Mouse (Mus musculus) intestine, embryonic 14.5 days (tissue): Measurements from ENCODE around the gene Msh4. TPM values are rescaled to one million over a fixed set of nuclear protein-coding genes. Genes with fewer than 3 reads are reported as not detected.

Experiments
- ATAC-seq: fragments of 200-750 bp; cut with Nextera tagmentation; replicated peaks from 2 replicates; pipeline ENCODE4 v1.8.0; 2017; ENCODE audit warnings: low read depth, moderate number of reproducible peaks, moderate TSS enrichment, moderate library complexity; ENCODE audit not compliant: low FRiP score, low TSS enrichment
- DNase-seq: peaks from one replicate; pipeline ENCODE4 v3.0.0-alpha.2; 2018; ENCODE audit warnings: low spot score
- H3K27ac ChIP-seq: fragments of 300-500 bp; sonication (generic); 2 replicates; pipeline ENCODE4 v1.5.1; 2014; ENCODE audit warnings: low read depth, mild to moderate bottlenecking, control low read depth
- H3K27me3 ChIP-seq: fragments of 300-500 bp; sonication (generic); replicated peaks from 2 replicates; pipeline ENCODE4 v1.6.1; 2014; ENCODE audit warnings: low read length, control low read depth; ENCODE audit not compliant: control insufficient read depth, insufficient read depth
- H3K36me3 ChIP-seq: fragments of 300-500 bp; sonication (generic); 2 replicates; pipeline ENCODE4 v1.6.1; 2014; ENCODE audit warnings: low read length, control low read depth; ENCODE audit not compliant: control insufficient read depth, insufficient read depth
- H3K4me1 ChIP-seq: fragments of 300-500 bp; sonication (generic); replicated peaks from 2 replicates; pipeline ENCODE4 v1.6.1; 2014; ENCODE audit warnings: low read length, control low read depth, mixed read lengths; ENCODE audit not compliant: control insufficient read depth, insufficient read depth
- H3K4me2 ChIP-seq: fragments of 300-500 bp; sonication (generic); 2 replicates; pipeline ENCODE4 v1.6.1; 2014; ENCODE audit warnings: low read length
- H3K4me3 ChIP-seq: fragments of 300-500 bp; sonication (generic); 2 replicates; pipeline ENCODE4 v1.5.1; 2014; ENCODE audit warnings: low read depth, low read length, control low read depth, mixed read lengths
- H3K9ac ChIP-seq: fragments of 300-500 bp; sonication (generic); 2 replicates; pipeline ENCODE4 v1.6.1; 2014; ENCODE audit warnings: mild to moderate bottlenecking, low read length
- H3K9me3 ChIP-seq: fragments of 300-500 bp; sonication (generic); 2 replicates; pipeline ENCODE4 v1.6.1; 2016; ENCODE audit warnings: low read length, control low read depth; ENCODE audit not compliant: control insufficient read depth
- whole genome bisulfite sequencing: fragments of 180-500 bp; shearing (Covaris S2); extraction: QIAGEN DNeasy Blood & Tissue Kit; methylation state at CpG from one replicate; pipeline ENCODE4 v1.1.7; 2014; 5-methylcytosine and 5-hydroxymethylcytosine counted together
- polyA plus RNA-seq: library from polyadenylated mRNA; unstranded; fragments of >200 nt; fragmentation: Nextera tagmentation; extraction: Ambion mirVana; gene quantifications from 2 replicates; pipeline ENCODE4 v1.2.1, GENCODE M21; 2014

Msh4 gene
- polyA plus RNA-seq, 1 experiment from 2014 or later, result 0.05 TPM

- Histone ChIP-seq H3K27ac (peak overlapping the region; percentile 83), H3K27me3 (no peaks in the 10 kb centered on the region), H3K4me2 (peak overlapping the region; percentile 70), H3K9me3 (no peaks in the 10 kb centered on the region), H3K4me1 (peaks cover 23% of the 10 kb centered on the region), H3K4me3 (peak overlapping the region; percentile 100), H3K9ac (peak overlapping the region; percentile 99), H3K36me3 (peaks cover 30% of the 10 kb centered on the region)
- ATAC-seq (no peak), DNase-seq (no peak)
- 33% methylated on average over 6 of the region's 6 CpGs for WGBS
Measured at GRCm38 (mm10) chr3:153913510-153914243, 7.7 kb upstream of the Msh4 start.

GRCm38 (mm10) chr3:153912546-153913509 is 6.9 kb upstream of the Msh4 start, which contains the start of gene Rabggtb:
Gene Rabggtb (minus strand): TSS chr3:153913009.
- peak; percentile 99 for DNase-seq
- peaks cover 38% of the 10 kb centered on the region for H3K36me3 ChIP-seq
- under 1% methylated on average over 65 of the region's 65 CpGs for WGBS
- H3K4me2 ChIP-seq, result peak within 1 kb of the TSS; percentile 70
- H3K9me3 ChIP-seq, result no peaks in the 10 kb centered on the region
- peak within 1 kb of the TSS; percentile 100 for H3K4me3 ChIP-seq
- H3K4me1 ChIP-seq, result peaks cover 23% of the 10 kb centered on the region
- peak within 1 kb of the TSS; percentile 83 for H3K27ac ChIP-seq
- peak within 1 kb of the TSS; percentile 99 for H3K9ac ChIP-seq
- ATAC-seq, result peak; percentile 95
- H3K27me3 ChIP-seq, result no peaks in the 10 kb centered on the region

GRCm38 (mm10) chr3:153911882-153912440 is 6.0 kb upstream of the Msh4 start:
- H3K4me1 ChIP-seq, result peaks cover 23% of the 10 kb centered on the region
- peak overlapping the region; percentile 70 for H3K4me2 ChIP-seq
- WGBS, result 4% methylated on average over 12 of the region's 12 CpGs
- peak overlapping the region; percentile 83 for H3K27ac ChIP-seq
- H3K4me3 ChIP-seq, result peak overlapping the region; percentile 100
- ATAC-seq, result no peak
- no peaks in the 10 kb centered on the region for H3K27me3 ChIP-seq
- peak overlapping the region; percentile 99 for H3K9ac ChIP-seq
- H3K36me3 ChIP-seq, result peaks cover 47% of the 10 kb centered on the region
- DNase-seq, result no peak
- H3K9me3 ChIP-seq, result no peaks in the 10 kb centered on the region

DNA sequence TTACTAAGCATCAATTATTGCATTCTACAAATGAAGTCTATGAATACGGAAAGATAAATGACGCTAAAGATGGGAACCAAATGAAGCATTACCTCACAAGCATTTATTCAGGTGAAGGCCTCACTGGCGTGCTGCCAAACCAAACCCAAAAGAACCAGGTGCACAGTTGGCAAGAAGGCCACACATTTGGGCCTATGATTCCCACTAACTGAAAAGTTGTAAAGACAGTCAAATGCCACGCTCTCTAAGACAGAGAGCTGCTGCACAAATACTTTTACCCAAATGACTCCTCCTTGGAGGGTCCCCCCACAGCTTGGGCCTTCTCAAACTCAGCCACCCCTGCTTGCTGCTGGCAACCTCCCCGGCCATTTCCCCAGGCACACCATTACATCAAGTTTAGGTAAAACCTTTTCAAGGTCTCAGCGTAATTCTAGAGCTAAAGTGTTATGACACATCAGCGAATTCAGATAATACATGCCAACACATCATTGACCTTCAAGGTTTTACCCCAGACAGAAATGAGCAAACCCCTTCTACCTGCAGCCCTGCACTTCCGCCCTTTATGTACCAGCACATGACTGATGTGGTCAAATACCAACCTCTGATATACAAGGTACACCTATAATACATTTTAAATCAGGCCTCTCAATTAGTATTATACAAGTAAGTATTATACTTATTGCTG is 5.4 kb upstream of the Msh4 start:
- Histone ChIP-seq H3K36me3 (peaks cover 53% of the 10 kb centered on the region), H3K27me3 (no peaks in the 10 kb centered on the region), H3K4me3 (peak overlapping the region; percentile 100), H3K9ac (peak overlapping the region; percentile 99), H3K9me3 (no peaks in the 10 kb centered on the region), H3K4me1 (peaks cover 23% of the 10 kb centered on the region), H3K27ac (peak overlapping the region; percentile 83), H3K4me2 (peak overlapping the region; percentile 70)
- WGBS, result 49% methylated on average over 8 of the region's 8 CpGs
- no peak for DNase-seq
- no peak for ATAC-seq

GRCm38 (mm10) chr3:153910489-153910888 is 4.6 kb upstream of the Msh4 start:
- peak overlapping the region; percentile 70 for H3K4me2 ChIP-seq
- peak overlapping the region; percentile 83; the same call in 1 of the 2 replicates for H3K27ac ChIP-seq
- H3K4me1 ChIP-seq, result peaks cover 23% of the 10 kb centered on the region
- no peak for ATAC-seq
- no peaks in the 10 kb centered on the region for H3K9me3 ChIP-seq
- WGBS, result 72% methylated on average over 7 of the region's 7 CpGs
- no peaks in the 10 kb centered on the region for H3K27me3 ChIP-seq
- H3K4me3 ChIP-seq, result peak overlapping the region; percentile 100
- peaks cover 62% of the 10 kb centered on the region for H3K36me3 ChIP-seq
- peak overlapping the region; percentile 99 for H3K9ac ChIP-seq
- DNase-seq, result no peak

DNA sequence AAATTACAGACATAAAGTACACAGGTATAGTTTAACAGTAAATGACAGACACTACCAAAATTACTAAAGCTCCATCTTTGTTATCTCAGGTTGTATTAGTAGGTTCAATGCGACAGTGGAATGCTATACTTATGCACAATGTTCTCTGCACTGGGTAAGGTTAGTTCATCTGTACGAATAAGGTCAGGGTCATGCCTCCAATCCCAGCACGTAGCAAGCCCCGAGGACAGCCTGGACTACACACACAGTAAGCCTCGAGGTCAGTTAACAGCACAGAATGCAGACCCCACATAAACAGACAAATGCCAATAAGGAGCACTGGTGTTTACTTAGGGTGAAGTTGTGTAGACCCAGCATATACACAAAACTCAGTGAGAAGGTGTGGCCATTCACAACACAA is 3.0 kb upstream of the Msh4 start:
- ATAC-seq (no peak), DNase-seq (no peak)
- Histone ChIP-seq H3K36me3 (peaks cover 76% of the 10 kb centered on the region), H3K27ac (no peak overlapping the region), H3K9ac (no peak overlapping the region), H3K4me3 (no peak overlapping the region), H3K4me1 (peaks cover 23% of the 10 kb centered on the region), H3K4me2 (no peak overlapping the region), H3K9me3 (no peaks in the 10 kb centered on the region), H3K27me3 (no peaks in the 10 kb centered on the region)
- WGBS, result 78% methylated on average over 5 of the region's 5 CpGs

DNA sequence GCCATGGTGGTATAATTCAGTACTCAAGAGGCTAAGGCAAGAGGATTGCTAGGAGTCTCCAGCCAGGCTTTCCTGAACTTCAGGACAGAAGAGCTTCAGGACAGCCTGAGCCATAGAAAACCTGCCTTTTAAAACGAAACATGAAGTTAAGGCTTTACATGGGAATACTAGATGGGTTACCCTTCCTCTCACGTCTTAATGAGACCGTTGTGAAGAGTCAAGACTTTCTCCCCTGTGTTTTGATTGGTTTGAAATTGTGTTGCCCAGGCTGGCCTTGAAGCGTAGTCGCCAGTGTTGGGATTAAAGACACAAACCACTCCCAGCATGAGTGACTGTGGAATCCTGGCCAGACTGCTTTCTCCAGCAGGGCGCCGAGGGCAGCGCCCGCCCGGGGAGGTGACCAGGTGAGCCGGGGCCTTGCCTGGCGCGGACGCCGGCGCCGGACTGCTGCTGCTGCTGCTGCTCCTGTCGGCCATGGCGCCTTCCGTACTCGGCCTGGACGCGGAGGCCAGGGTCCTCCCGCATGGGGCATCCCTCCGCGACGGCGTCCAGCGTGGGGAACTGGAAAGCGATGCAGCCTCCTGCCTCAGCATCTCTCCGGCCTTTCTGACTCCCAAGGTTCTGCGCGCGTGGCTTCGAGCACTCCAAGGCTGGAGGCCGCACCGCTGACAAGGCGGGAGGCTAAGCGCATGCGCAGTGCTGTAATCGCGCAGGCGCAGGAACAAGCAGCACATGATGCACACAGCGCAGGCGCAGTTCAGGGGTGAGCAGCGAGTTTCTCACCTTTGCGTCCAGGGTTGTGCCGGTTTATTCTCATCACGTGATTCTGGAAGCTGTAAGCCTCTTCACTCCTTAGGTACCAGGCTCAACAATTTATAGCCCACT is 445 bp downstream of the Msh4 start:
- H3K9me3 ChIP-seq, result no peaks in the 10 kb centered on the region
- H3K4me1 ChIP-seq, result peaks cover 6% of the 10 kb centered on the region
- H3K4me2 ChIP-seq, result no peak overlapping the region
- no peak overlapping the region for H3K4me3 ChIP-seq
- no peaks in the 10 kb centered on the region for H3K27me3 ChIP-seq
- ATAC-seq, result peak; percentile 34
- 82% methylated on average over 49 of the region's 49 CpGs for WGBS
- H3K9ac ChIP-seq, result no peak overlapping the region
- DNase-seq, result no peak
- no peak overlapping the region for H3K27ac ChIP-seq
- H3K36me3 ChIP-seq, result peaks cover 69% of the 10 kb centered on the region
